Mouse (Mus musculus) ES-Bruce4 (cell line): Measurements from ENCODE around the gene Tle2.

Source experiments
- CTCF ChIP-seq: IDR thresholded peaks from one replicate; pipeline ENCODE4 v1.8.1; 2011; ENCODE audit warnings: low read depth, low read length
- EP300 ChIP-seq: IDR thresholded peaks from 2 replicates; pipeline ENCODE4 v1.6.1; 2011; ENCODE audit warnings: low read depth, low read length; ENCODE audit not compliant: insufficient read depth
- POLR2A ChIP-seq: IDR thresholded peaks from one replicate; pipeline ENCODE4 v1.8.1; 2011; ENCODE audit warnings: low read length; ENCODE audit not compliant: insufficient read depth

DNA sequence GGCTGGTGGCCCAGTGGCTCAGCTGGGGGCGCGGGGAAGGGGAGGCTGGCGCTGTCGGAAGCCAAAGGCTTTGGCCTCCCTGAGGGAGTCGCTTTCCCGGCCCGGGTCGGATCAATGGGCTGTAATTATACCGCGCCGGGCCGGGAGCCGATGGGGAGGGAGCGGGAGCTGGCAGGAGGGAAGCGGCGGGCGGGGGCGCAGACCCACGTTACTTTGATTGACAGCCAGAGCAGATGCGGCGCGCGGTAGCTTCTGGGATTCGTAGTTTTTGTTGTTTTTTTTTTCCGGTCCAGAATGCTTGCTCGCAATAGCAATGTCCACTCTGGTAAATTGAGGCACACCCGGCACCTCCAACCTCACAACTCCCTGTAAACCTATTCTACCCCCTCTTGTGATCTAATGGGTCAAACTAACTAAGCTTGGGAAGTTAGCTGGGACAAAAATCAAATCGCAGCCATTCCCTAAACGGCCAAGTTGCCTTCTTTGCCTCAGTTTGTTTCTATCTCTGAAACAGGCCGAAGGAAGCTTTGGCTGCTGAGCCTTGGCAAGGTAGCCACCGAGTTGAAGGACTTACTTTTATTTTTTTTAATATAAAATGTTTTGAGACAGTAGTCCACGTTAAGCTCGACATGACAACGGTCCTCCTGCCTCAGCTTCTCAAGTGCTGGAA, 3.4 kb upstream of the Tle2 start:
- TF ChIP-seq POLR2A (no peak), CTCF (no peak), EP300 (no peak)
